Mouse (Mus musculus): ENCODE results near the gene Aen.
A peak's percentile ranks its signal among the peaks of the same experiment; 100 is the strongest.

The Aen gene

DNA sequence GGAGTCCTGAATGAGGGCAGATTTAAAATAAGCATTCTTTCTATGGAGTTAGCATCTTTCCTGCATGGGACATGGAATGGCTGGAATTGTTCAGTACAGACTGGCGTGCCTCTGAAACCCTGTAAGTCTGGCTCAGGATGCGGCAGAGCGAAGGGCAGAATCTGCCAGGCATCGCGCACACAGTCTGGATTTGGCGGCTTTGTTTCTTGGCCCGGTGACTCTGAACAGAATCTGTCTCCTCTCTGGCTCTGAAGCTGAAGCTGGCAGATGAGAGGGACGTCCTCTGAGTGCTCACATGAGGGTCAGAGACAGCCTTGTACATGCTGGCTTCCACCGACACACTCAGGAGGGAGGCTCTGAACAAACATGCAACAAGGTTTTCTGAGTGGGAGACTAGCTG, 30.5 kb downstream of the Aen start:
- 0 out of 2 replicates have a peak overlapping the region, but pooled peaks have one; percentile 26 for H3K4me3 ChIP-seq (replicated peaks; ENCODE audit: low read length)
- TF ChIP-seq NANOG (IDR thresholded peaks at IDR 0.05; ENCODE audit: borderline replicate concordance, low read length) (no peak), CTCF (conservative IDR thresholded peaks at IDR 0.05; ENCODE audit: low read length) (no peak), POU5F1 (IDR thresholded peaks at IDR 0.05; ENCODE audit: borderline replicate concordance, low read length) (no peak)

DNA sequence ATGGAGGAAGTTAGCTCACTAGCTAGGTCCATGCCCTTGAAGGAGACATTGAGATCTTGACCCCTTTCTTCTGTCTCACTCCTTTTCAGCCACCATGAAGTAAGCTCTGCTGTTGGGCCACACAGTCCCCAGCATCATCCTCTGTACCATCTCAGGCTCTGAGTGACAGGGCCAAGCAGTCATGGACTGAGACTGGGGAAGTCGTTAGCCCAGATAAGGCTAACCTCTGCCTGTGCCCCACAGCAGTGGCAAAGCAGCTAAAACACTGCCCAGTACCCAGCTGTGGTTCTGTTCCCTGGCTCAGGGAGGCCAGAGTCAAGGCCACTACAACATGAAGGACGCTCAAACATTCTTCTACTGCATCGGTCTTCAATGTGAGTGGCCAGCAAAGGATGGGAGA, 31.6 kb downstream of the Aen start:
- H3K9me3 ChIP-seq (ENCODE audit: low read length): no peaks in the 10 kb centered on the region
- TF ChIP-seq NANOG (IDR thresholded peaks at IDR 0.05; ENCODE audit: borderline replicate concordance, low read length): no peak
- no peak for TF ChIP-seq POU5F1 (IDR thresholded peaks at IDR 0.05; ENCODE audit: borderline replicate concordance, low read length)
- no peak for TF ChIP-seq CTCF (conservative IDR thresholded peaks at IDR 0.05; ENCODE audit: low read length)
- peaks cover 32% of the 10 kb centered on the region for H3K27me3 ChIP-seq (ENCODE audit: insufficient read depth, low read length)
- H3K4me1 ChIP-seq (replicated peaks; ENCODE audit: low read depth, low read length): peaks cover 9% of the 10 kb centered on the region
- no peaks in the 10 kb centered on the region for H3K36me3 ChIP-seq (ENCODE audit: insufficient read depth, low read length)
- no peak overlapping the region for H3K4me3 ChIP-seq (replicated peaks; ENCODE audit: low read length)

More for the DNA sequence above, 30.5 kb downstream of the Aen start:
- Histone ChIP-seq H3K36me3 (ENCODE audit: insufficient read depth, low read length) (no peaks in the 10 kb centered on the region), H3K27me3 (ENCODE audit: insufficient read depth, low read length) (peaks cover 38% of the 10 kb centered on the region), H3K4me1 (replicated peaks; ENCODE audit: low read depth, low read length) (peaks cover 15% of the 10 kb centered on the region), H3K9me3 (ENCODE audit: low read length) (no peaks in the 10 kb centered on the region)

DNA sequence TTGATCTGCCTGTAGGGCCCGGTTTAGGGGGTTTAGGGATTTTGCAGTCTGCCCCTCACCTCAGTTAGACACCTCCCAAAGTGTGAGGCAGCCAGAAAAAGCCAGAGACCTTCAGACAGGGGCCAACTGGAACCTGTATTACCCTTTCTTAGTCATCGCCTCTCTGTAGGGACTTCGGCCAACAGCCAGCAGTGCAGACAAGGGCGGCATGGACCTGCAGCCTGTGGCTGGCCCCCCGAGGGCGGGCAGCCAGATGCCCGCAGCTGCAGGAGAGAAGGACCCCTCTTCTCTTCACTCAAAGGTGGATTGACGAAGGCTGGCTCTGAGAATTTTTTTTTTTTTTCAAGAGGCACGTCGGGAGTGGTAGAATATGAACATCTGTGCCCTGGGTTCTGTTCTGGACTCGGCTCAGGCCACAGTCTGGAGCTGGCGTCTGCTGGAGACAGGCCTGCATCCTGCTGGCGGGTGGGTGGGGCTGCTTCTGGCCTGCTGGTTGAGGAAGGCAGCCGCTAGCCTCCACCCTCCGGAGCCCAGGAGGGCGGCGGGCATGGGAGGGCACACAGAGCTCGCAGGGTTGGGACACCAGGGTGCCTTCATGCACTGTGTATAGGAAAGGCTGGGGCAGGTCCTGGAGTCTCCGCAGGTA, 43.4 kb downstream of the Aen start:
- peaks cover 14% of the 10 kb centered on the region; the same call in 1 of the 2 replicates for H3K27me3 ChIP-seq (ENCODE audit: insufficient read depth, low read length)
- no peak for TF ChIP-seq CTCF (conservative IDR thresholded peaks at IDR 0.05; ENCODE audit: low read length)
- TF ChIP-seq POU5F1 (IDR thresholded peaks at IDR 0.05; ENCODE audit: borderline replicate concordance, low read length): no peak
- no peak for TF ChIP-seq NANOG (IDR thresholded peaks at IDR 0.05; ENCODE audit: borderline replicate concordance, low read length)
- peaks cover 7% of the 10 kb centered on the region for H3K4me1 ChIP-seq (replicated peaks; ENCODE audit: low read depth, low read length)

DNA sequence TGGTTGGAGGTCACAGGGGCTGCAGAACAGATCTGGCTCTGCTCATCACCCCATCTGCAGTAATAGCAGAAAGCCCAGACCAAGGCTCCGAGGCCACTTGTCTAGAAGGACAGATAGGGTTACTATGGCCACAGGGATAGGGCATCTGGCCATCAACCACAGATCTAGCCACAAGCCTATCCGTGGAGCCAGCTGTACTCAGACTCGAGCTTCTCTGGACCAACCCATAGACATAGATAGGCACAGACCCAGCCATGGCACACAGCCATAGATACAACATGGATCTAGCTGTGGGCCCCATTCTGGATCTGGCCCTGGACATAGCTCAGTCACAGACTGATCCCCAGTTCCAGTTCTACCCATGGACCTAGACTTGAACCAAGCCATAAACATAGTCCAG, 45.3 kb downstream of the Aen start:
- no peak overlapping the region for H3K4me3 ChIP-seq (replicated peaks; ENCODE audit: low read length)
- H3K9me3 ChIP-seq (ENCODE audit: low read length): no peaks in the 10 kb centered on the region
- H3K27me3 ChIP-seq (ENCODE audit: insufficient read depth, low read length): peaks cover 7% of the 10 kb centered on the region; the same call in 1 of the 2 replicates
- TF ChIP-seq POU5F1 (IDR thresholded peaks at IDR 0.05; ENCODE audit: borderline replicate concordance, low read length): no peak
- no peak for TF ChIP-seq CTCF (conservative IDR thresholded peaks at IDR 0.05; ENCODE audit: low read length)
- TF ChIP-seq NANOG (IDR thresholded peaks at IDR 0.05; ENCODE audit: borderline replicate concordance, low read length): no peak
- H3K36me3 ChIP-seq (ENCODE audit: insufficient read depth, low read length): no peaks in the 10 kb centered on the region
- H3K4me1 ChIP-seq (replicated peaks; ENCODE audit: low read depth, low read length): peaks cover 7% of the 10 kb centered on the region

More for the DNA sequence above, 43.4 kb downstream of the Aen start:
- Histone ChIP-seq H3K36me3 (ENCODE audit: insufficient read depth, low read length) (no peaks in the 10 kb centered on the region), H3K9me3 (ENCODE audit: low read length) (no peaks in the 10 kb centered on the region), H3K4me3 (replicated peaks; ENCODE audit: low read length) (peak overlapping the region; percentile 61)

DNA sequence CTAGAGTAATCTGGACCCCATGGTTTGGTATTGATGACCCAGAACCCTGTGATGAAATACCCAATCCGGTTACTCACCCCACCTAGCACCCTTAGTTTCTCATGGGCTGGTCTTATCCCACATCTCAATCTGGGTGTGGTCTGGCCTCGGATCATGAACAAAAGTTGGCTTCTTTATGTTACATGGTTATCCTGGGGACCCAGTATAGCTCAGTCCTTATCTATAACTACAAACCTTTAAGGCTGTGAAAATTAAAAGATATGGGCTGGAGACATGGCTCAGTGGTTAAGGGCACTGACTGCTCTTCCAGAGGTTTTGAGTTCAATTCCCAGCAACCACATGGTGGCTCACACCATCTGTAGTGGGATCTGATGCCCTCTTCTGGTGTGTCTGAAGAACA, 46.9 kb downstream of the Aen start:
- Histone ChIP-seq H3K4me3 (replicated peaks; ENCODE audit: low read length) (no peak overlapping the region), H3K9me3 (ENCODE audit: low read length) (no peaks in the 10 kb centered on the region), H3K27me3 (ENCODE audit: insufficient read depth, low read length) (peaks cover 6% of the 10 kb centered on the region; the same call in 1 of the 2 replicates), H3K36me3 (ENCODE audit: insufficient read depth, low read length) (no peaks in the 10 kb centered on the region), H3K4me1 (replicated peaks; ENCODE audit: low read depth, low read length) (peaks cover 7% of the 10 kb centered on the region)
- TF ChIP-seq POU5F1 (IDR thresholded peaks at IDR 0.05; ENCODE audit: borderline replicate concordance, low read length) (no peak), CTCF (conservative IDR thresholded peaks at IDR 0.05; ENCODE audit: low read length) (no peak), NANOG (IDR thresholded peaks at IDR 0.05; ENCODE audit: borderline replicate concordance, low read length) (no peak)

DNA sequence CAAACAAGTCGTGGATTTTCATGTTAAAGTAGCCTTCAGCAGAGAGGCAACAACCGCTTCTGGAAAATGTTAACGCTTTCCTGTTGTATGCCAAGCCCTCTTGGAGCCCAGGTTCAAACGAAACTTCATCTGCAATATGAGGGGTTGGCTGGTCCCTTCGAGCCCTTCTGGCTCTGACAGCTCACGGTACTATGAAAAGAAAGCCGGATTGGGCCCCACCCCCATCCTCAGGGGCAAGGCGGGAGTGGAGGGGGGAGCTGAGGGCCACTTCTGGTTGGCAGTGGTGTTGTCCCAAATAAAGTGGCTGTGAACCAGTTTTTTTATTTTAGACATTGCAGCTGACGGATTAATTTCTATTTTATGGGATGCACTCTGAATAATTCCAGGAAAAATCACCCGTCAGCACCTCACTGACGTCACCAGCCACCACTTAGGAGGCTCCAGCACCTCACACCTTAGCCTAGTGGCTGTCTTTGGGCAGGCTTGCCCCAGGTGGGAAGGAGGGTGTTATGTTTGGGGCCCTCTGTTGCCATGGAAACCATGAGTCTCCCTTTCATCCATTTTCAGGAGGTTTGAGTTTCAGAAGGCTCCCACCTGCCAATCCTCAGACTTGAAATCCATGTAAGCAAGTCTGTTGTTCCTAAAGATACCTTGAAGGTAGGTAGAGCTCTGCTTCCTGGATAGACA, 58.4 kb downstream of the Aen start:
- no peaks in the 10 kb centered on the region for H3K36me3 ChIP-seq (ENCODE audit: insufficient read depth, low read length)
- no peak for TF ChIP-seq CTCF (conservative IDR thresholded peaks at IDR 0.05; ENCODE audit: low read length)
- TF ChIP-seq NANOG (IDR thresholded peaks at IDR 0.05; ENCODE audit: borderline replicate concordance, low read length): no peak
- TF ChIP-seq POU5F1 (IDR thresholded peaks at IDR 0.05; ENCODE audit: borderline replicate concordance, low read length): no peak
- no peaks in the 10 kb centered on the region for H3K9me3 ChIP-seq (ENCODE audit: low read length)
- 0 out of 2 replicates have a peak, but pooled peaks cover 6% of the 10 kb centered on the region for H3K27me3 ChIP-seq (ENCODE audit: insufficient read depth, low read length)
- H3K4me1 ChIP-seq (replicated peaks; ENCODE audit: low read depth, low read length): peaks cover 13% of the 10 kb centered on the region
- no peak overlapping the region for H3K4me3 ChIP-seq (replicated peaks; ENCODE audit: low read length)

DNA sequence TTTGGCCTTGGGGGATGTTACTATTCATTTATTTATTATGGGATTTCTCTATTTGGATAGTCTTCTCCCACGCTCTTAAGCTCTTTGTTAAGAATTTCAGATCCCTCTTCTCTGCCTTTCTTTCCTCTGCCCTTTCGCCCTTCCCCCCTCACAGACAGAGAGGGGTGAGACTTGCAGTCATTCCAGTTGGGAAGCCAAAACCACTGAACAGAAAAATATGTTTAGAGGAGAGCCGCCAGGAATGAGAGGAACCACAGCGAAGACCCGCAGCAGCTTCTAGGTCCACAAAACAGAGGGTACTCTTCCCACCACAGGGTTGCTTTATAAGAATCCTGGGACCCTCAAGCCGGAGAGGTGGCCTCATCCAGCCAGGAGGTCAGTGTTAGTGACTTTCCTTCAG, 59.0 kb downstream of the Aen start:
- Histone ChIP-seq H3K27me3 (ENCODE audit: insufficient read depth, low read length) (0 out of 2 replicates have a peak, but pooled peaks cover 6% of the 10 kb centered on the region), H3K4me1 (replicated peaks; ENCODE audit: low read depth, low read length) (peaks cover 13% of the 10 kb centered on the region), H3K4me3 (replicated peaks; ENCODE audit: low read length) (no peak overlapping the region), H3K36me3 (ENCODE audit: insufficient read depth, low read length) (no peaks in the 10 kb centered on the region), H3K9me3 (ENCODE audit: low read length) (no peaks in the 10 kb centered on the region)
- TF ChIP-seq POU5F1 (IDR thresholded peaks at IDR 0.05; ENCODE audit: borderline replicate concordance, low read length): no peak
- TF ChIP-seq CTCF (conservative IDR thresholded peaks at IDR 0.05; ENCODE audit: low read length): no peak
- TF ChIP-seq NANOG (IDR thresholded peaks at IDR 0.05; ENCODE audit: borderline replicate concordance, low read length): no peak

DNA sequence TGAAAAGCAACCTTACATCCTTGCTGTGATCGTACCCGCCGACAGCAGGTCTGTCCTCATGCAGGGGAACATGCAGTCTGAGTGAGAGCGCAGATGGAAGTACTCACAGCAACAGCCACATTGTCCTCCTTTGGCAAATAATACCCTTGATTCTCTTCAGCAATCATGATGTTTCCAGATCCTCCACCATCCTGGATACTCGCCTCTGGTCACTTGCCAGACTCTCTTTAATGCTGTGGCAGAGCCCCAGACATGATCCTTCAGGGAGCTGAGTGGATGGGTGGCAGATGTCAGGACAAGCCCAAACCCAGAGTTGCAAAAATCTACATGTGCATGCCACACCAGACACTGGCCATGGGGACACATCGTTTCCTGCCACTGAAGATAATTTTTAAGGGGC, 59.4 kb downstream of the Aen start:
- Histone ChIP-seq H3K4me1 (replicated peaks; ENCODE audit: low read depth, low read length) (peaks cover 13% of the 10 kb centered on the region), H3K9me3 (ENCODE audit: low read length) (no peaks in the 10 kb centered on the region), H3K4me3 (replicated peaks; ENCODE audit: low read length) (no peak overlapping the region), H3K27me3 (ENCODE audit: insufficient read depth, low read length) (0 out of 2 replicates have a peak, but pooled peaks cover 6% of the 10 kb centered on the region), H3K36me3 (ENCODE audit: insufficient read depth, low read length) (no peaks in the 10 kb centered on the region)
- TF ChIP-seq CTCF (conservative IDR thresholded peaks at IDR 0.05; ENCODE audit: low read length) (no peak), NANOG (IDR thresholded peaks at IDR 0.05; ENCODE audit: borderline replicate concordance, low read length) (no peak), POU5F1 (IDR thresholded peaks at IDR 0.05; ENCODE audit: borderline replicate concordance, low read length) (no peak)

Measured in E14TG2a.4 (cell line).